Mouse (Mus musculus): Measurements from ENCODE around the gene Ccdc117.

- no peak for TF ChIP-seq ZNF384 (IDR thresholded peaks at IDR 0.05; ENCODE audit: low read depth, low read length)
- TF ChIP-seq CHD2 (IDR thresholded peaks at IDR 0.05; ENCODE audit: low read depth, low read length), result no peak
- TF ChIP-seq MAFK (IDR thresholded peaks at IDR 0.05; ENCODE audit: insufficient read depth, low read depth, low read length), result no peak
- TF ChIP-seq HCFC1 (IDR thresholded peaks at IDR 0.05; ENCODE audit: borderline replicate concordance, insufficient read depth, low read length), result no peak
- no peak for TF ChIP-seq ZC3H11A (IDR thresholded peaks at IDR 0.05; ENCODE audit: borderline replicate concordance, low read depth, low read length)
Observed at GRCm38 (mm10) chr11:5530172-5530571, 11.8 kb downstream of the Ccdc117 start.

Data from ES-E14 (cell line).